Mouse (Mus musculus) spleen, adult 18-20 months (tissue): ENCODE results near the gene Iqgap2.

Experiments
- DNase-seq, 2 experiments: peaks; one replicate each; pipeline ENCODE4 v3.0.0; 2022; ENCODE audit warnings: mixed read lengths in 2 of 2

The Iqgap2 gene

DNA sequence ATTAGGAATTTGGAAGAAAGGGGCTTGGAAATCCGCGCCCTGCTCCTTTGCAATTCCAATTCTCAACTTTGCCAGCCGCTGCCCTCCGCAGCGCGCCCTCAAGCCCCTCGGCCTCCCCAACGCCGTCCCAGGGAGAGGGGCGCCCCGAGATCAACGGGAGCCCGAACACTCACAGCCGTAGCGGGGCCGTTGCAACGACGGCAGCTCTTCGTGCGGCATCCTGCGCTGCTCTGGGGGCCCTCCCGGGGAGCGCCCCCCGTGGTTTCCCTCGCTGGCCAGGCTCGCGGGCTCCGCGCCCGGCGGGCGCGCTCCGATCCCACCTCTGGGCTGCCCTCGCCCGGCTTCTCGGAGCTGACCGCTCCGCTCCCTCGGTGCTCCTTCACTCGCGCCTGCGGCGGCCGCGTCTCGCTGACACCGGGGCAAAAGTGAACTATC, at the start of gene Iqgap2:
Iqgap2 (minus strand) TSS at position 432 of the 435 bp plus-strand sequence.
- no peak for DNase-seq

DNA sequence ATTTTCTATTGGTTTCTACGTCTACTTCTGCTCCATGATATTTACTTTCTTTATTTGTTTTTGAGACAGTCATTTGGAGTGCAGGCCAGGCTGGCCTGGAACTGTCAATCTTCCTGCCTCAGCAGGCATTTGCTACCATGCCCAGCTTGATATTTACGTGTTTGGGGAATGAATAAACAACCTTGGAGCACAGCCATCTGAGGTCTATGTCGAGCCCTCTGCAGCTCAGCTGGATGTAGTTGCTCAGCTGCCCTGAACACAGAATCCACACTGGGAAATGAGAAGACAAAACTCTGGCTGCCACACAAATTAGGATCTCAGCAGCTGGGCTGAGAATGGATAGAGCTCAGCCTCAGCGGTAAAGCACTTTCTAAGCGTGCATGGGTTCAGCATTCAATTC, 49.1 kb upstream of the Iqgap2 start:
- DNase-seq, result no peak

DNA sequence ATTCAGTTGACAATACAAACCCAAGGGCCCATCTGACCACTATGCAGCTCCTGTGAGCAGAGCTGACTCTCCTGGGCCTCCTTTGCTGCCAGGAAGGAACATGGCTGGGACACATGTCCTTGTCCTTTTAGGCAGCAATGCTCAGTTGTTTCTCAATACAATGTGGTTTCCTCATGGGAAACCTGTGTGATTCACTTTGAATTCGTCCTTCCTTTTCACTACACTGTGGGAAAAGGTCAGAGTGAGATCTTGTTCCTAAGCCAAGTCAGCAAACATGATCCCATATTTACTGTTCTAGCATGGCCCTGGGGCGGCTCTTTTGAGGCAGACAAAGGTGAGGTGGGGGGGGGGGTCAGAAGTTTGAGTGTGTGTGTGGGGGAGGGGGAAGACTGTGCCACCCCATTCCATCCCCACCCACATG, 32.5 kb upstream of the Iqgap2 start:
- no peak for DNase-seq

DNA sequence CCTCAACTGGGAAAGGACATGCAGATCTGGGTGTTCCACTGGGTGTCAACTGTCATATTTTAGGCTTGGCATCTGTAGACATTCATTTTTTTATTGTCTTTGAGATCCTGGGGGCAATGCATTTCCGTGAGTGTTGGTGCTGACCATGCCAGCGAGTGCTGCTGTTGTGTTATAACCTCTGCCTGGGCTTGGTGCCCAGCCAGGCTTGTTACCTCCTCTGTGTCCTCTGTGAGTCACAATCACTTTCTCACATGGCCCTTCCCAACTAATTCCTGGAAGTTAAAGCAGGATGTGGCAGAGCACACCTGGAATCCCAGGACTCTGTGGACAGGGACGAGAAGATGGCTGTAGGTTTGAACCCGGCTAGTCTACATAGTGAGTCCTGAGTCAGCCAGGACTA, 30.9 kb upstream of the Iqgap2 start:
- DNase-seq, result no peak

DNA sequence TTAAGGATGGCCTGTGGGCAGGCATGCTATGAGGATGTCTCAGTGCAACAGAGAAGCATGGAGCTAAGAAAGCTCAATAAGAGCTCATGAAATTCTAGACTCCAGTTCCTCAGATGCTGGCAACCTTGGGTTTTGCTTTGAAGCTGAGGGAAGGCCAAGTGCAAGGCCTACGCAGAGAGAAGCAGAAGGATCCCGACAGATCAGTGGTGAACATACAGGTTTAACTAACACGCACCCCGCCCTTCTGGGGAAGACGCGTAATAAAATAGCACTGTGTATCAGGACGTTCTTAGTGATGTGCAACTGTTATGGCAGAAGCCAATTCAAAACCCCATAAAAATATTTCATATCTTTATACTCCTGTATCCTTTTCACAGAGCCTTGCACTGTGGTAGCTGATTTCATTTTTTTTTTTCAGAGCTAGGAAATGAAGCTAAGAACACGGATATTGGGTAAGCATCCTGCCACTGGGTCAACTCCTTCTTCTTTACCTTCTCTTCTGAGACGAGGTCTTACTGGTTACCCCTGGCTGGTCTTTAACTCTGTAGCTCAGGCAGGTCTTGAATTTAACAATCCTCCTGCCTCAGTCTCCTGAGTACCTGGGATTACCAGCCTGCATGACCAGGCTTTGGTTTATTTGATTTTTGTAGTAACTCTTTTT, 27.0 kb upstream of the Iqgap2 start:
- no peak for DNase-seq

DNA sequence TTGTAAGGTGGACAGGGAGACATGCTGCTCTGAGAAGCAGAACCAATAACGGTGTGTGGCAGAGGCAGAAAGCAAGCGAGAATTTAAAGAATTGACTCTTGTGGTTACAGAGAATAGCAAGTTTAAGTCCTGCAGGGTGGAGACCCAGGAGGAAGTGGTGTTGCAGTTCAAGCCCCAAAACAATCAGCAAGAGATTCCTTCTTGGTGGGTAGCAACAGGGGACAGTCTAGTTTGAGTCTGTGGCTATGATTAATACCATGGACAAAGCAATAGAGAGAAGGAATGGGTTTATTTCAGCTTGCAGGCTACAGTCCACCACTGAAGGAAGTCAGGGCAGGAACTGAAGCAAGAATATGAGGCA, 21.3 kb upstream of the Iqgap2 start:
- DNase-seq, result no peak

DNA sequence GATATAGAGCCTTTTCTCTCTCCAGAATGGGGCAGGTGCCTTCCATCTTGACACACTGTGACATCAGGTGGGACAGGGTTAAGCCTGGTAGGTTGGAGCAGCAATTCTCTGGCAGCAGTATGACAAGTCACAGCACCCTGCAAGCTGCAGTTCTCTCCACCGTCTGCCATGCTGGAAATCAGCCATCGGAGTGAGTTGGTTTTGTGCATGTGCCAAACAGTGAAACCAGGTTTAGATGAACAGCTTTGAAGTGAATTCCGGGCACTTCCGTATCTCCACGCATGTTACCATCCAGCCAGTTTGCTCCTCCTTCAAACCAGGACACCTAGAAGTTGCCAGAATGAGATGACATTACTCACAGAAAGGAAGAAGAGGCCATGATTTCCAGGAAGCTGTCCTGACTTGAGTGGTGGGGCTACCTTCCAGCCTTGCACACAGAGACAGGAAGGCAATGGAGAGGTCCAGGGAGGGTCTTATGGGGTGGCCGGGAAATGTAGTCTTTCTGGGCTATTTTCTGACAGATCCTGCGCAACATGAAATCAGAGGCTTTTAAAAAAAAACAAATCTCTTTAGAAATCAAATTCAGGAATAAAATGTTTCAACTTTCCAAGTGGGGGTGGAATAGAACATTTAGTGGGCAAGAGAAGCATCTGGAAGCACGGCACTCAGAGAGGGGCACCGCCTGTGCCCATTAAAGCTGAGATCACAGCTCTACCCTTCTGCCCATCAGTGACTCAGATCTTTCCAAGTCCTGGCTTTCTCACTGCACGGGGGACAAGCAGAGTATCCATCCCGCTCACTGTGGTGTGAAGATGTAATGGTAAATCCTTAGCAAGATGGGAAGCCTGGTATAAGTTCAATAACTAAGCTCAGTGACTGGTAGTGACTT, 20.7 kb upstream of the Iqgap2 start:
- DNase-seq, result no peak

DNA sequence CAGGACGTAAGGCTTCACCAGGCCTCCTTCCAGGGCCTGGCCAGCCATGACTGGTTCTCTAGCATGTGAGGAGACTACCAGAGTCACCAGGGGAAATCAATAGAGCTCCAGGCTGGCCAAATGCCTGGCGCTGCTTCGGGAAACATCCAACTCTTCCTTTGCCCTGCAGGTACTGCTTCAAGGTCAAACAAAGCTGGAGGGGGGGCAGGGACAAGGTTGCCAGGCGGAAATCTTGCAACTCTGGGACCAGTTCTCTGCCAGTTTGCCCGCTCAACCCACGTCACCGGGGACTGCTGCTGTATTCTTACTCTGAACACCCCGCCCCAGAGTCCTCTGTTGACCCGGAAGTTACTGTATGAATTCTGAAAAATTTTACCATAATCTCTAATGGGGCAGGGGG, 18.5 kb upstream of the Iqgap2 start:
- no peak for DNase-seq

DNA sequence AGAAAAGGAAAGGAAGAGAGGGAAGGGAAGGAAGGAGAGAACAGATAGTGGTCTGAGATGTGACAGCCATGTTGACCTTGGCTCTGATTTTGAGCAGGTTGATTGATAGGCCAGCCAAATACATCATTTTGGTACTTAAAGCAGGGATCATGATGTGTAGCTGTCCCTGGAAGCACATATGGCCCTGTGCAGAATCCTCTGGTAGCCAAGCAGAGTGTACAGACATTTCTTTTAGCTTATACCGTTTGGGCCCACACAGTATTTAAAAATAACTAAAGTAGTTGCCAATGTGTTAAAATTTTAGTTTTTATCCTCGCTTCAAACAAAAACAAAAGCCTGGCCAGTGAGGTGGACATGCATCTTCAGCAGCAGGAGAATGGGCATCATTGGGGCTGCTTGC, 17.5 kb upstream of the Iqgap2 start:
- DNase-seq, result no peak

DNA sequence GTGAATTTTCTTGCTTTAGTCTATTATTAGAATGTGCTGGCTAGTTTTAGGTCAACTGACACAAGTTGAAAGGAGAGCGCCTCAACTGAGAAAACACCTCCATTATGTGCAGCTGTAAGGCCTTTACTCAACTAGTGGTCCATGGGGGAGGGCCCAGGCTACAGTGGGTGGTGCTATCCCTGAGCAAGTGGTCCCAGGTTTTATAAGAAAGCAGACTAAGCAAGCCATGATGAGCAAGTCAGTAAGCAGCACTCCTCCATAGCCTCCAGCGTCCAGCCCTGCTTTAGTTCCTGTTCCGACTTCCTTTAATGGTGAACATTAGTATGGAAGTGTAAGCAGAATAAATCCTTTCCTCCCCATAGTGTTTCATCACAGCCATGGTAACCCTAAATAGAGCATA, 11.0 kb upstream of the Iqgap2 start:
- DNase-seq, result no peak

DNA sequence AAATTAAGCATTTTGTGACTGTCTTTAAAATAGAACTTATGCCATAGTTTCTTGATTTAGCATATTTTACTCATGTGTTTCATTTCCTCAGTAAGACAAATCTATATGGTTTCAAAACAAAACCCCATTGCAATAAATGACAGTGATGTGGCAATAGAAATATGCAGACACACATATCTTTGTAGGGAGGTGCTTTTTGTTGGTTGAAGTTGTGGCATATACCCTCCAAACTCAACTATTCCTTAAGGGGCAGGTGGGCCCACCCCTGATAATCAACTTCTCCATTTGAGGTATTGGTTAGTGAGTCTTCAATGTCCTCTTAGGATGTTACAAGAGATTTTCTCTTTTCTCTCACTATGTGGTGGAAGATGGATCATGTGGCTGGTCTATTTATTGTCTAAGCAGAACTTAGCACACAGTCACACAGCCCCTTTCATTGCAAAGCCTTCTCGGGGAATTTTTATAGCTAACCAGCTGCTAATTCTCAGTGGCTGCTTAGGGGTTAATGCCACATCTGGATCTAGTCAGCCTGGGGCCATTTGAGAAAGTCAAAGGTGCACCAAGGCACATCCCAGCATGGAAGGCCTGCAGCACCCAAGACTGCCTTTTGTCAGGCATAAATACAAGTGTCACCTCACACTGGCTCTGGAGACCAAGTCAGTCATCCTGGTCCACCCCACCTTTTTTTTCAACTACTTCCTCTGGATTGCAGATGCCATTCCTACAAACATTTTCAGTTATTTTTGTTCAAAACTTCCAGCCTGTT, 8.3 kb upstream of the Iqgap2 start:
- no peak for DNase-seq

DNA sequence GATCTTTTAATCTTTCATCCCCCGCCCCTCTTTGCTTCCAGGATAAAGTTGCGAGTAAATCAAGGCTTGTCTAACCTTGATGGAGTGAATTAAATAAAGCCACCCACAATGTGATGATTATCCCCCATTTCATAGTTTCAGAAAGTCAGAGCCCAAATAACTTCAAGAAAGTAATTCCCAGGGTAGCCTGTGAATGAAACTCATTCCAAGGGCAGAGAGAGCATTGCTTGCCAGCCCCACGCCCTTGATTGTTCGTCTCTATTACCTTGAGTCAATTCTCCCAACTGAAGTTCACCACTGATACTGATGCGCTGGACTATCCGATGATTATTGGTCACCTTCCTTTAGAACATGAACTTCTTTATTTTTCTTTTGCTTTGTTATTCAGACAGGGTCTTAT, 4.8 kb upstream of the Iqgap2 start:
- no peak for DNase-seq

DNA sequence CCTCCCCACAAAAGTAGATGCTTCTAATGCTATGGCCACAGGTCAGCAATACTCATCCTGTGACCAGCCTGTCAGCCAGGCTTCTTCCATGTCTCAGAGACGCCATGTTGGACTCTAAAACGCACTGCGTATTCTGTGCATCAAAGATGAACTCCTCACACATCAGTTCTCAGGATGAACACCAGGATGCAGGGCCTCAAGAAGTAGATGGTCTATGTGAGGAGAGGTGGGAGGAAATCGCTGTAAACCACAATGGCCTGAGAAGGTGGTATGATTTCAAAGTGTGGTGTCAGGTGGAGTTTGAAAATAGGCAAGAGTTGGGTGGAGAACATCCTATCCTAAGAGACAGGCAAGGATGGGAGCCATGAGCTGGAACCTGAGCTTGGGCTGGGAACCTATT, 1.4 kb upstream of the Iqgap2 start:
- DNase-seq, result no peak

DNA sequence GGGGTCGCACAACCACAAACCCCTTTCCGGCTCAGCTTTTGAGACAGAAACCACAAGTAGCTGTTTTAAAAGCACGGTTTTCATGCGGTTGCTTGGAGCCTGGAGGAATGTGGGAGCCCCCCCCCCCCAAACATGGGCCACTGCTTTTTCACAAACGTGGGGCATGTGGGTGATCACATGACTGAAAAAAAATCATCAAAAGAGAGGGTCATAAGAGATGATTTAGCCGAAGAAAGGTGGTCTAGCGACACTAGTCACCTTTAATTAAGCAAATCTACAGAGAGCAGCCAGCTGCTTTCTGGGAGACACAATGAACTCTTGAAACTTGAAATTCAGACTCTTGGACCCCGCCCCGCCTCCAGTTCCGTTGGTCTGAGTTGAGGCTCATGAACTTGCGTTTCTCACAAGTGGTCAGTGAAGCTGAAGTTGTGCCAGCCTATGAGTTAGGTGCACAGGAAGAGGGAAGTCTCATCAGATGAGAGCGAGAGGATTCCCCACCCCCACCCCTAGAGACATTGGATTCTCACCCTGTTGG, 956 bp upstream of the Iqgap2 start:
- no peak for DNase-seq

DNA sequence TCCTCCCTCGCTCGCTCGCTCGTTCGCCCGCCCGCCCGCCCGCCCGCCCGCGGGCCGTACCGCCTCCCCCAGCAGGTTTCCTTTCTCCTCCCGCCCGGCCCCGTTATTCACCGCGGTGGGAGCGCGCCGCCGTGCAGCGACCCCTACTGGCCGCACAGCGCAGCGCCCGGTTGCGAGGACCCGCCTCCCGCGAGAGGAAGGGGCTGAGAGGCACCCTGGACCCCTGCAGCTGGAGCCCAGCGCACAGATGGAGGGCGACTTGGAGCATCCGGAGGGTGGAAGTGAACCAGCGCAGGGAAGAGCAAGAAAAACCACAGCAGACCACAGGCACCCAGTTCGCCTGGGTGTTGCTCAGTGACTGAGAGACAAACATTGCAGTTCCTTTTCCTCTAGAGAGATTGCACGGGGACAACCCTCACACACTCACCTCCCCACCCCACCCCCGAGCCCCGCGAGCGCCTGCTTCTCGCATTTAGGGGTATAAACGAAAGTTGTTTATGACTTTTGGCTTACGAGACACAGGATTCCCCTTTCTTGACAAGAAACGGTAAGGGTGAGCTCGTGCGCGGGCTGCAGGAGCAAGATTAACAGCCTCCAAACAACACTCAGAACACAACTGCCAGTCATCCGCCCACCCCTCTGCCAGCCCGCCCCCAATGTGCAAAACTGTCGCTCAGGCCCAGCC, 346 bp upstream of the Iqgap2 start:
- DNase-seq, result peak; percentile 69 to 77

DNA sequence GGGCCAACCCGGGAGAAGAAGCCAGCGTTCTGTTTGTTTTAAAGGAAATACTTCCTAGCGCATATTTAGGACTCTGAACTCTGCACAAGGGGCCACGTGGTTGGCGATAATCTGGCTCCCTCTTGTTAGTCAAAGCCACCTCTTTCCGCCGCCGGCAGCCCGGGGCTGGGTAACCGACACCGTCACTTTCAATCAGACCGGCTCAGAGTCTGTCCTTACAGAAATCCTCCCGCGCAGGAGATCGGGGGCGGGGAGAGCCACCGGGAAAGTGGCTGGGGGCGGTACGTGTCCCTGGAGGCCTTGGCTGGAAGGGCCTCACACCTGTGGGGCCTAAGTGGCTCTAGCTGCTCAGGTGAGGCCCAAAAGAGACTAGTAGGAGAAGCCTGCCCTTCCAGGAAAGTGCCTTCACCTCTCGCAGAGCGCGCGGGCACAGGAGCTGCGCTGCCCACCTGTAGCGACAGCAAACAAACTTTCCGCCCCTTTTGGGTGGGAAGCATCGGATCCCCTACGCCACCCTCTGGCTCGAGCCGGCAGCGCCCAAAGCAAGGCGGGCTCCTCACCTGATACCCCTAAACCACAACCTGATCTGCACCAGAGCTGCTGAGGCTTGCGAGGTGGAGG, 761 bp downstream of the Iqgap2 start:
- peak; percentile 33 to 46 for DNase-seq

DNA sequence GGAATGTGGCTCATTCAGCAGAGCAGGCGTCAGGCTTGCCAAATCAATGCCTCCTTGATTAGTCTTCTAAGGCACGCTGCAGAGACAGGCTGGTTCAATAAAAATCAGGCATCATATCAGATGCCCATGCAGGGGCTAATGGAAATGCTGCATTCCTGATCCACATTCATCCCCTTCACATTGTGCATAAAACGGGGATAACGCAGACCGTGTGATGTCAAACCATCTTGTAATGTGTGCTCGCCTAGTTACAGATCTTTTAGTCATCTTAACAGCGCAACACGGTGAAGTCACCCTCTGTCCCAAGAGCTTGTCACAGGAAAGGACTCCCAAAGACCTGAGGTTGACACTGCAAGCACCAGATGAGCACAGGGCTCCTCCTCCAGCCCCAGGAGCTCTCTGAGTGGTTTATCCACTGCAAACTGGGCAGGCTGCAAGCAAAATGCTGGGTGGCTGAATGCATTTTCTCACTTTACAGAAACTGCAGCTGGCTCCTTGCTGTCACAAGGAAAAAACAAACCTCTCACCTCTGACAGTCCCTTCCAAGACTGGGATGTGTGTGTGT, 1.7 kb downstream of the Iqgap2 start:
- no peak for DNase-seq

DNA sequence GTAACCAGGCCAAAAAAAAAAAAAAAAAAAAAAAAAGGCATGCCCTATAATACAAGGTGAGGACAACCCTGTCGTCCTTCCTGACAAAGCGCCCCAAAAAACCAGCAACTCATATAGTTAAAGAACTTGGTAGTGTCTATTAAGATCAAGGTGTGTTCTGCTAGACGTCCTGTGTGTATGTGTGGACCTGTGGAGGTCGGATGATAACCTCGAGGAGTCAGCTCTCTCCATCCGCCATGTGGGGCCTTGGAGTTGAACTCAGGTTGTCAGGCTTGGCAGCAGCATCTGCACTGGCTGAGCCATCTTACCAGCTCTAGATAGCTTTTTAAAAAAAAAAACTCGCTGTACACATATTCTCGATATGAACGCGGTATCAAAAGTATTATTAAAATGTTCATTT, 2.4 kb downstream of the Iqgap2 start:
- DNase-seq, result no peak

DNA sequence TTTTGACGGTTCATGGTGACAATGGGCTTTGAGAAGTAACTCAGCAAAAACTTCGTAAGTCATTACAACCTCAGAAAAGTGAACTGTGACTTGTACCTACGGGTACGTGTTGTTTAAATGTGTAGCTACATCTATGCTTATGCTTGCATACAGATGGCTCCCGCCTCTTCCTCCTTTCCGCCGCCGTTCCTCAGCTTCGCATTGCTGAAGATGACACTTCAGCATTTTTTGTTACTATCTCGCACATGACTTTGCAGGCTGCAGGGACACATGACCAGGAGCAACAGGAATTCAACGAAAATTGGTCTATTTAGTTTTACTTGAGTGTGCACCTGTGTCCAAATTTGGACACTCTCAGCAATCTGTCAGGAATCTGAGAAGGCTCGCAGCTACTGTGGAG, 3.1 kb downstream of the Iqgap2 start:
- DNase-seq, result no peak

DNA sequence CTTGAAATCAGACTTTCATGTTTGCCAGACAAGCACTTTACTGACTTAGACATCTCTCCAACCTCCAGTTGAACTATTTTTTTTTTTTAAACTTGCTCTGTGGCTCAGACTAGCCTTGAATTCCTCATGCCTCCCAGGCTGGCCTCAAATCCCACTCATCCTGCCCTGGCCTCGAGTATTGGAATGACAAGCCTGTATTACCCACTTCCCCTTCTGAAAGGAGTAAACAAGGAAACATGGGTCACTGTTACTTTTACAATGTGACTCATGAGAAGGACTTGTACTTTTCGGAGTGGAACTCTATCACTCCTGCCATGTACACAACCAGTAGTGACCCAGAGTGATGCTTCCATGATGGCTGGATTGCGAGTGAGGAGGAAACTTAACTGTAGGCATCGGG, 3.6 kb downstream of the Iqgap2 start:
- no peak for DNase-seq

DNA sequence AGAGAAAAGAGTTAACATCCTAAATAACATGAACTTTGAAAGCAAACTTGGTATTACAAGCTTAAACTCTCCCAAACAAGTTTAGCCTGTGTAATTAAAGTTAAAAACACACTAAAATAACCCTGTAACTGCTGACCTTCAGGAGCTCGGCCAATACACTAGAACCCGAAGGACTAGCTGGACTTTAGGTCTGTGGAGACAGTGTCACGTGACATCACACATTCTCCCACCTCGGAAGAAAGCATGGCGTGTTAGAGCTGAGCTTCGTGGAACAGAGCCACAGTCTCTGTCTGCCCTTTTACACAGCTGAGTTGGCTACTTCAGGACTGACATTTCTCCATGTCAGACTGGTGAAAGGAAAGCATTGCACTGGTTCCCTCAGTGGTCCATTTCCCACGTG, 4.3 kb downstream of the Iqgap2 start:
- no peak for DNase-seq

DNA sequence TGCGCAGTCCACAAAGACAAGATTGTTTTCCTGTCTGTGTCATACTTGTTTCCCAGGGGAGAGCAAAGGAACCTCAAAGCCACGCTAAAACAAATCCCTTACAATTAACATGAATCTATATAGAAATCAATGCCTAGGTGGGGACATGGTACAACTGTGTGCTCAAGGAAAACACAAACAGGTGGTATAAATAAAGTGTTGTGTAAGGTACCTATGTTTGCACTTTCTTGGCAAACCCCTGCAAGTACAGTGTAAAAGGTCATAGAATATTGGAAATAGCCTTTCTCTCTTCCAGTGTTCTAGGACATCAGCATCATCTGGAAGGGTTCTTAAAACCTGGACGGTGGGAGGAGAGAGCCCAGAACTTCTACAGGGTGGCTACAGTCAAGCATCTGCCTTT, 7.3 kb downstream of the Iqgap2 start:
- DNase-seq, result no peak
